ENCODE assay signal across 16 mouse cellular contexts in genomic region chr14:72504985-72505384, GRCm38 (mm10). TPM values are rescaled to one million over a fixed set of nuclear protein-coding genes. Genes with fewer than 3 reads are reported as not detected.
A peak's percentile ranks its signal among the peaks of the same experiment; 100 is the strongest.
DNase-seq lines count a peak whose midpoint lies in the region; ATAC-seq and TF ChIP-seq lines count a peak whose summit lies in the region.
"Had no signal": no experiment of that assay in that cellular context is flagged by ENCODE, and none has a peak within 500 bp of the region (broad histone marks: within the 10 kb centered on the region; RNA-seq: fewer than 3 reads in every experiment).

No protein-coding gene starts in this region.

- 93% methylated on average over 1 of the region's 1 CpGs for WGBS in liver, adult 2 months
- WGBS in liver, embryonic 11.5 days, result 76% methylated on average over 1 of the region's 1 CpGs
- WGBS in forebrain, embryonic 15.5 days, result 85% methylated on average over 1 of the region's 1 CpGs

- no peaks in the 10 kb centered on the region for H3K36me3 ChIP-seq in liver, adult 2 months (ENCODE audit: control insufficient read depth, insufficient read depth, low read length)
- no peaks in the 10 kb centered on the region for H3K36me3 ChIP-seq in liver, embryonic 11.5 days (ENCODE audit: control insufficient read depth, insufficient read depth, low read length)
- H3K36me3 ChIP-seq in ES-E14 (ENCODE audit: control insufficient read depth, insufficient read depth, low read length, poor library complexity, severe bottlenecking), result no peaks in the 10 kb centered on the region
- H3K36me3 ChIP-seq in forebrain, embryonic 15.5 days, result no peaks in the 10 kb centered on the region
- H3K36me3 ChIP-seq: embryonic facial prominence, embryonic 10.5 days; limb, embryonic 12.5 days had no signal

- 0 out of 2 replicates have a peak, but pooled peaks cover 4% of the 10 kb centered on the region for H3K27me3 ChIP-seq in liver, adult 2 months (ENCODE audit: control insufficient read depth, insufficient read depth, low read length)
- H3K27me3 ChIP-seq in liver, embryonic 11.5 days (replicated peaks; ENCODE audit: control insufficient read depth, insufficient read depth, low read length), result no peaks in the 10 kb centered on the region
- no peaks in the 10 kb centered on the region for H3K27me3 ChIP-seq in forebrain, embryonic 15.5 days

- H3K4me3 ChIP-seq in liver, adult 2 months (ENCODE audit: insufficient read depth, low read depth, low read length), result no peak overlapping the region
- no peak overlapping the region for H3K4me3 ChIP-seq in liver, embryonic 11.5 days (ENCODE audit: low read depth, low read length)
- H3K4me3 ChIP-seq in ES-E14 (ENCODE audit: insufficient read depth in 1 of 2, low read depth in 1 of 2, low read length in 2 of 2, poor library complexity in 1 of 2, severe bottlenecking in 1 of 2), result no peak overlapping the region
- H3K4me3 ChIP-seq in forebrain, embryonic 15.5 days, result no peak overlapping the region
- H3K4me3 ChIP-seq: embryonic facial prominence, embryonic 10.5 days; limb, embryonic 12.5 days had no signal

- H3K4me1 ChIP-seq in liver, adult 2 months (ENCODE audit: control insufficient read depth, insufficient read depth, low read length), result no peaks in the 10 kb centered on the region
- H3K4me1 ChIP-seq in liver, embryonic 11.5 days (replicated peaks; ENCODE audit: control insufficient read depth, insufficient read depth, low read length), result no peaks in the 10 kb centered on the region
- peaks cover 2 to 7% of the 10 kb centered on the region in 2 experiments; a peak in 2 of 4 replicates for H3K4me1 ChIP-seq in ES-E14 (ENCODE audit: control insufficient read depth in 2 of 2, insufficient read depth in 2 of 2, low read length in 2 of 2, poor library complexity in 1 of 2)
- H3K4me1 ChIP-seq in forebrain, embryonic 15.5 days, result peaks cover 9% of the 10 kb centered on the region

- no peak overlapping the region for H3K4me2 ChIP-seq in liver, embryonic 11.5 days
- H3K4me2 ChIP-seq in forebrain, embryonic 15.5 days (replicated peaks), result no peak overlapping the region
- H3K4me2 ChIP-seq: limb, embryonic 12.5 days had no signal

- TF ChIP-seq CTCF in liver, adult 2 months (IDR thresholded peaks at IDR 0.05; ENCODE audit: low read depth, low read length), result peak; percentile 9; the same call in 1 of the 2 replicates

- H3K9me3 ChIP-seq in liver, embryonic 11.5 days (ENCODE audit: control insufficient read depth, low read length), result no peaks in the 10 kb centered on the region
- H3K9me3 ChIP-seq in ES-E14 (ENCODE audit: control insufficient read depth, insufficient read depth, low read depth, low read length), result no peaks in the 10 kb centered on the region
- no peaks in the 10 kb centered on the region for H3K9me3 ChIP-seq in forebrain, embryonic 15.5 days
- H3K9me3 ChIP-seq: embryonic facial prominence, embryonic 10.5 days; limb, embryonic 12.5 days had no signal

- no peaks in the 10 kb centered on the region for H3K79me2 ChIP-seq in liver, adult 2 months (ENCODE audit: control insufficient read depth, insufficient read depth, low read length)

- no peak overlapping the region for H3K9ac ChIP-seq in liver, adult 2 months (ENCODE audit: low read depth, low read length)
- H3K9ac ChIP-seq in liver, embryonic 11.5 days (ENCODE audit: low read depth, low read length), result no peak overlapping the region
- H3K9ac ChIP-seq in ES-E14 (ENCODE audit: insufficient read depth, low read depth, low read length, poor library complexity, severe bottlenecking), result no peak overlapping the region
- H3K9ac ChIP-seq in forebrain, embryonic 15.5 days (replicated peaks), result no peak overlapping the region
- H3K9ac ChIP-seq: limb, embryonic 12.5 days had no signal

- DNase-seq in liver, adult 2 months (ENCODE audit: extremely low read depth, low read depth, low spot score), result peak; percentile 10
- no peak for DNase-seq in liver, embryonic 11.5 days (ENCODE audit: low spot score)
- peak; percentile 35 for DNase-seq in 416B (ENCODE audit: low read depth)
- peak; percentile 15 for DNase-seq in ES-E14 (ENCODE audit: low read depth, low spot score)
- peak; percentile 16 for DNase-seq in induced T-regulatory cell, adult 2 months (ENCODE audit: low read depth)
- no peak for DNase-seq in cerebellum, postnatal 4 days (ENCODE audit: low spot score in 2 of 2)
- DNase-seq: adrenal gland, postnatal 10 days; cerebellum, adult 11-12 months; kidney, adult 18-20 months; thymus, adult 18-20 months had no signal

- ATAC-seq in liver, embryonic 11.5 days (replicated peaks; ENCODE audit: low FRiP score), result no peak
- no peak for ATAC-seq in forebrain, embryonic 15.5 days (replicated peaks)

- no peak for TF ChIP-seq POLR2A in liver, adult 2 months (IDR thresholded peaks at IDR 0.05; ENCODE audit: extremely low read depth, insufficient read depth, low read length)

- in situ Hi-C loops in ES-E14 (cut with MboI; ENCODE audit: low sequenced_read_pairs in 2 of 2, unreplicated experiment in 2 of 2), result no loop called here

- no peak overlapping the region for H3K27ac ChIP-seq in liver, adult 2 months (replicated peaks; ENCODE audit: insufficient read depth, low read depth, low read length)
- H3K27ac ChIP-seq in liver, embryonic 11.5 days (ENCODE audit: low read depth, low read length), result no peak overlapping the region
- H3K27ac ChIP-seq in ES-E14 (ENCODE audit: insufficient read depth, low read depth, low read length, poor library complexity, severe bottlenecking), result no peak overlapping the region
- H3K27ac ChIP-seq in forebrain, embryonic 15.5 days (replicated peaks), result no peak overlapping the region
- H3K27ac ChIP-seq: embryonic facial prominence, embryonic 10.5 days; limb, embryonic 12.5 days had no signal

TF ChIP-seq in ES-E14, 5 proteins besides CTCF, POLR2A, EP300 and RAD21:
- TF ChIP-seq MAFK (IDR thresholded peaks at IDR 0.05; ENCODE audit: insufficient read depth, low read depth, low read length) (no peak), CHD2 (IDR thresholded peaks at IDR 0.05; ENCODE audit: low read depth, low read length) (no peak), ZC3H11A (IDR thresholded peaks at IDR 0.05; ENCODE audit: borderline replicate concordance, low read depth, low read length) (no peak), ZNF384 (IDR thresholded peaks at IDR 0.05; ENCODE audit: low read depth, low read length) (no peak), HCFC1 (IDR thresholded peaks at IDR 0.05; ENCODE audit: borderline replicate concordance, insufficient read depth, low read length) (no peak)

RNA-seq across cellular contexts. Expression of gene Gm9195, which starts 13.3 kb away (rescaled TPM):
- total RNA-seq in liver, adult 2 months (2014; rRNA removed), result under 0.01 TPM in 1 of 2 replicates, not detected in the other
- polyA plus RNA-seq in liver, adult 2 months (2012; rRNA removed), result not detected in 2 replicates
- not detected in 2 replicates for polyA plus RNA-seq in liver, embryonic 11.5 days (2014; fragmentation: Nextera tagmentation; extraction: Ambion mirVana)
- not detected in 2 replicates for total RNA-seq in ES-E14 (2012; rRNA removed)
- not detected in 2 replicates for polyA plus RNA-seq in forebrain, embryonic 15.5 days (2015; fragmentation: Nextera tagmentation; extraction: Ambion mirVana)
- total RNA-seq: adrenal gland, postnatal 10 days; hematopoietic stem cell, adult 5-6 weeks; layer of hippocampus, adult 8-10 months; megakaryocyte, adult 5-6 weeks had no signal
- polyA plus RNA-seq: embryonic facial prominence, embryonic 10.5 days; limb, embryonic 12.5 days had no signal

Comparison
In these comparisons a context has a peak if more than half of its experiments do, and no peak if none do; other contexts are left out.
1. DNase-seq: peak in liver, adult 2 months (single experiment), 416B (single experiment), ES-E14 (single experiment) and induced T-regulatory cell, adult 2 months (single experiment); none in liver, embryonic 11.5 days (single experiment) and cerebellum, postnatal 4 days (0 of 2).